Mouse (Mus musculus) mature B cell (primary cell): ENCODE results near the gene Snapc3.
"Not testable (repeated sequence)": the region's sequence is repeated elsewhere in the genome, so short reads cannot be mapped to it uniquely, and the experiment has no call there.

Experiments
- in situ Hi-C: fragments of 300-500 bp; cut with MboI; formaldehyde crosslinking; loops from 2 replicates; pipeline ENCODE4 v1.14.3; 2019

Gene Snapc3

GRCm38 (mm10) chr4:83417820-83418186, 279 bp downstream of the Snapc3 start:
- in situ Hi-C loops = no loop called here

GRCm38 (mm10) chr4:83418781-83419180, 1.3 kb downstream of the Snapc3 start:
- in situ Hi-C loops = no loop called here

- in situ Hi-C loops = no loop called here
Measured at GRCm38 (mm10) chr4:83423641-83424040, 6.1 kb downstream of the Snapc3 start.

GRCm38 (mm10) chr4:83425119-83425518, 7.6 kb downstream of the Snapc3 start:
- in situ Hi-C loops = no loop called here

GRCm38 (mm10) chr4:83427141-83427540, 9.6 kb downstream of the Snapc3 start:
- in situ Hi-C loops = no loop called here

- in situ Hi-C loops = no loop called here
Measured at GRCm38 (mm10) chr4:83427696-83428095, 10.2 kb downstream of the Snapc3 start.

GRCm38 (mm10) chr4:83428845-83429244, 11.3 kb downstream of the Snapc3 start:
- in situ Hi-C loops = no loop called here

GRCm38 (mm10) chr4:83431950-83432349, 14.4 kb downstream of the Snapc3 start:
- in situ Hi-C loops = no loop called here

GRCm38 (mm10) chr4:83432901-83433300, 15.4 kb downstream of the Snapc3 start:
- in situ Hi-C loops = no loop called here

GRCm38 (mm10) chr4:83436375-83436774, 18.9 kb downstream of the Snapc3 start:
- in situ Hi-C loops = no loop called here

- in situ Hi-C loops = no loop called here
Measured at GRCm38 (mm10) chr4:83438116-83438515, 20.6 kb downstream of the Snapc3 start.

GRCm38 (mm10) chr4:83439045-83439444, 21.5 kb downstream of the Snapc3 start:
- in situ Hi-C loops = no loop called here

GRCm38 (mm10) chr4:83441050-83441449, 23.5 kb downstream of the Snapc3 start:
- in situ Hi-C loops = no loop called here

- in situ Hi-C loops = no loop called here
Measured at GRCm38 (mm10) chr4:83450785-83451184, 33.3 kb downstream of the Snapc3 start.

GRCm38 (mm10) chr4:83460106-83460505, 42.6 kb downstream of the Snapc3 start:
- in situ Hi-C loops = no loop called here

- in situ Hi-C loops = no loop called here
Measured at GRCm38 (mm10) chr4:83464827-83465226, 47.3 kb downstream of the Snapc3 start.

- in situ Hi-C loops = no loop called here
Measured at GRCm38 (mm10) chr4:83467615-83468014, 50.1 kb downstream of the Snapc3 start.

GRCm38 (mm10) chr4:83468208-83468607, 50.7 kb downstream of the Snapc3 start:
- in situ Hi-C loops = no loop called here

GRCm38 (mm10) chr4:83485250-83485649, 67.7 kb downstream of the Snapc3 start:
- in situ Hi-C loops = loop anchor here (5.0 kb wide), 1 partner anchor 37 kb away; no protein-coding TSS in a partner anchor

- in situ Hi-C loops = loop anchor here (5.0 kb wide), 1 partner anchor 37 kb away; no protein-coding TSS in a partner anchor
Measured at GRCm38 (mm10) chr4:83485735-83486116, 68.2 kb downstream of the Snapc3 start.

GRCm38 (mm10) chr4:83486117-83486901, 68.8 kb downstream of the Snapc3 start, which contains the start of gene Psip1:
Gene Psip1, minus strand, starts transcription at chr4:83486459.
- in situ Hi-C loops = loop anchor here (5.0 kb wide), 1 partner anchor 36 kb away; no protein-coding TSS in a partner anchor

- in situ Hi-C loops = loop anchor here (5.0 kb wide), 1 partner anchor 33 kb away; no protein-coding TSS in a partner anchor
Measured at GRCm38 (mm10) chr4:83489121-83489520, 71.6 kb downstream of the Snapc3 start.

GRCm38 (mm10) chr4:83493112-83493511, 75.6 kb downstream of the Snapc3 start:
- in situ Hi-C loops = no loop called here

GRCm38 (mm10) chr4:83497013-83497412, 79.5 kb downstream of the Snapc3 start:
- in situ Hi-C loops = not testable (repeated sequence)
